Mouse (Mus musculus) spleen, postnatal 4 days (tissue): ENCODE data around the gene Prkcq.

Experiments used
- DNase-seq, 2 experiments: peaks; one replicate each; pipeline ENCODE4 v3.0.0; 2022; ENCODE audit warnings: low spot score in 2 of 2

Prkcq gene

GRCm38 (mm10) chr2:11219262-11219661 is 47.4 kb downstream of the Prkcq start:
- no peak for DNase-seq

DNA sequence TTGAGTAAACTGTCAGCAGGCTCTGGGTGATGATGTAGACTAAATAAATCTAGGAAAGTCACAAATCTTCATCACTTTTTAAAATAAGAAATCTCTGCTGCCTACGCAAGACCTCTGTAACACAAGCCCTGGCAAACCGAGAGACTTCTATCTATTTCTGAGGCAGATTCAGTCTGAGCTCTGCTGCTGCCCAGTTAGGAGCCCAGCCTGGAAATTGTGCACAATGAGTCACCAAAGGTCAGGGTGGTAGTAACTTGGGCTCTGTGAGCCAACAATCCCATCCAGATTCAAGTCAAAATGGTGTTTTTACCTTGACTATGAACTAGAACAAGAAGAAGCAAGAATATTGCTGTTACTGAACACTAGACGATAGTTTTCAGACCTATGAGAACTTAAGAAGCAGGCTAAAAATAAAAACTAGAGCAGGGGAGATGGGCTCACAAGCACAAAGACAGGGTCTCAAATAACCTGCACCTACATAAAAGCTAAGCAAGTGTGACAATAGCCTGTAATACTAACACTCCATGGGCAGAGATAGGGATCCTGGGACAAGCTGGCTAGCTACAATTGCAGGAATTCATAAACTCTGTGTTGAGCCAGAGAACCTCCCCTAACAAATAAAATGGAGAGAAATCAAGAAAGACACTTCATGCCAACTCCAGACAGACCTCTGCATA is 53.0 kb downstream of the Prkcq start:
- no peak for DNase-seq

DNA sequence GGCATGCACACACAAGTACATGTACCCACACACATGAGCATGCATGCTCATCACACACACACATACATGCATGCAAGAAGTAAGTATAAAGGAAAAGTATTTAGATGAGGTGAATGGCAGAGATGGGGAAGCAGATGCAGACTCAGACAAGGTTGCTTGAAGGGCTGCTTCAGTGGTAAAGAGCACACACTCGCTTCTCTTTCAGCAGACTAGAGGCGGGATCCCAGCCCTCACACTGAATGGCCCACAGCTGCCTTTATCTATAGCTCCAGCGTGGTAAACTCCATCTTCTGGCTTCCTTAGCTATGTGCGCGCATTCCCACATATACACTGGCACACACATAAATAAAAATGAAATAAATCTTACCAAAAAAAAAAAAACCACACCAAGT is 53.6 kb downstream of the Prkcq start:
- DNase-seq: no peak

- no peak for DNase-seq
Measured at GRCm38 (mm10) chr2:11226555-11226954, 54.6 kb downstream of the Prkcq start.

DNA sequence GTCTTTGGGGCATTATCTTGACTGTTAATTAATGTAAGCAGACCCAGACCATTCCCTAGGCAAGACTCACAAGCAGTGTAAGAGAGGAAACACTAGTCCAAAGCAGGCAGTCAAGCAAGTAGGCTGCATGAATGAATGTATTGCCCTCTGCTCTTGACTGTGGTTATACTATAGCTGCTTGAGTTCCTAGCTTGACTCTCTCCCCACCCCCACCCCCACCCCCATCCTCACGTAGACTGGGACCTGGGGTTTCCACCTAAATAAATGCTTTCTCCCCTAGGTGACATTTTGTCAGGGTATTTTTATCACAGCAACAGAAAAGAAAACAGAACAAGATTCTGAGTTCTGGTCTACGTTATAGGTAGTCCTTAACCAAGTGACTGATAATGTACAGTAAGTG is 57.2 kb downstream of the Prkcq start:
- no peak for DNase-seq

DNA sequence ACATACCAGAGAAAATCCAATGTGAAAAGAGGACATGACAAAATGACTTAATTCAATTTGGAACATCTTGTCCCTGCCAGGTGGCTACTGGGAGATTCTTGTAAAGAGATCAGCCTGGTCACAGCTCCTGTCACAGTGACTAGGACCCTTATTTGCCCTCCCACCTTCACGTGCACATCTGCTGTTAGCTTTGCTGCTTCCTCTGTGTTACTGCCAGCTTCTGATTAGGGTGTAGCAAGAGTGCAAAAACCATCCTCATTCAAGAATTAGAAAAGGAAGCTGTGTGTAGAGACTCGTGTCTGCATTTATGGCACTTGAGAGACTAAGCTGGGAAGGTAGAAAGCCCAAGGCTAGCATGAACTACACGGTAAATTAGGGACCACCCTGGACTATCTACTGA is 59.2 kb downstream of the Prkcq start:
- DNase-seq: no peak

DNA sequence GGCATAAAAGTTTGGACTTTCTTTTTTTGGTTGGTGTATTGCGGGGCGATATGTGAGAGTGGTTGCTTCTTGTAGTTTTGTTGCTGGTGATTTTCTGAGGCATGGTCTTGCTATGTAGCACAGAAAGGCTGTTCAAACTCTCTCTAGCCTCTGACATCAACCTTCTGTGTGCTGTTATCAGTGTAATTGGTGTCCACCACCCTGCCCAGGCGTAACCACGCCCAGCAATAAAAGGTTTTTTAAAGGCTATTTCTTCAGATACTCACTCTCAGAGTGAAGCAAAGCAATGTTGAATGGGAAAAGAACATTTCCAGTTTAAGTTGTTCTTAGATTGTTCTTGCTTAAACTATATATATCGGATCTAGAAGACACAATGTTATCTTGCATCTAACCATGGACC is 60.1 kb downstream of the Prkcq start:
- no peak for DNase-seq

DNA sequence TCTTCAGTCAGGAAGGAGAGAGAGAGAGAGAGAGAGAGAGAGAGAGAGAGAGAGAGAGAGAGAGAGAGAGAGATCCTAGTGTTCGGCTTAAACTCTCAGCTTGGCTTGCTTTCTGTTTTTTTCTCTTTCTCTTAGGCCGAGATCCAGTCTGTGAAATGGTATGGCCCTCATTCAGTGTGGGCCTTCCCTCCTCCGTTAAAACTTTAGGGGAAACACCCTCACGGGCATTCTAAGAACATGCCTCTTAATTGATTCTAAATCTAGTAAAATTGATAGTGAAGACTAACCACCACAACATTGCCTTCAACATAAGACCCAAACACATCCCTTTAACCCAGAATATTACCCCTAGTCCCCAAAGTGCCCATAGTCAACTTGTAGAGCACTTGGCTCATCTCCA is 66.3 kb downstream of the Prkcq start:
- DNase-seq: no peak

DNA sequence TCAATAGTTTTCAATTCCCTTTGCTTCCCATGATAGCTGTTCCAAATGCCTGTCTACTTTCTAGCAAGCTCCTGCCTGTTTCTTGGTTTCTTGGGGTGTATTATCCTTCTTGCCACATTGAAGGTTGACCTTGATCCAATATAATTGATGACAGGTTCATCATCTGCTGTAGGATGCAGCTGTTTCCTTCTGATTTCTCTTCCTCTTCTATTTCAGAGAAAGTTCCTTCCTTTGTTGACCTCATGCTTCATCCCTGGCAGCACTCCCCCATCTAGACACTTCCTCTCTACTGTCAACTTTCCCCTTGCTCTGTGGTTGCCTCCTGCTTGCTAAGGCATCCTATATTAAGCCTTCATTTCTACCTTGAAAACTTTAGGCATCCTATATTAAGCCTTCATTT is 67.6 kb downstream of the Prkcq start:
- no peak for DNase-seq

- no peak for DNase-seq
Measured at GRCm38 (mm10) chr2:11245926-11246325, 74.0 kb downstream of the Prkcq start.

- peak; percentile 15 to 64 for DNase-seq
Measured at GRCm38 (mm10) chr2:11253945-11254344, 82.0 kb downstream of the Prkcq start.

GRCm38 (mm10) chr2:11254446-11254845 is 82.5 kb downstream of the Prkcq start:
- DNase-seq: no peak

GRCm38 (mm10) chr2:11257260-11257850 is 85.4 kb downstream of the Prkcq start:
- no peak for DNase-seq

GRCm38 (mm10) chr2:11258181-11258580 is 86.3 kb downstream of the Prkcq start:
- DNase-seq: no peak

DNA sequence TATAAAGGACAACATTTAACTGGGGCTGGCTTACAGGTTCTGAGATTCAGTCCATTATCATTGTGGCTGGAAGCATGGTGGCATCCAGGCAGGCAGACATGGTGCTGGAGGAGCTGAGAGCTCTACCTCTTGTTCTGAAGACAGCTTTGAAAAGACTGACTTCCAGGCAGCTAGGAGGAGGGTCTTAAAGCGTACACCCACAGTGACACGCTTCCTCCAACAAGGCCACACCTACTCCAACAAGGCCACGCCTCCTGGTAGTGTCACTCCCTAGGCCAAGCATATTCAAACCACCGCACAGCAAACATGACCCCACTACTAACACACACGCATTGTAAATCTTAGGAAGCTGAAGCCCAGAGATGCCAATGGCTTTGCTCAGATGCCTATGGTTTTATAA is 87.5 kb downstream of the Prkcq start:
- no peak for DNase-seq

DNA sequence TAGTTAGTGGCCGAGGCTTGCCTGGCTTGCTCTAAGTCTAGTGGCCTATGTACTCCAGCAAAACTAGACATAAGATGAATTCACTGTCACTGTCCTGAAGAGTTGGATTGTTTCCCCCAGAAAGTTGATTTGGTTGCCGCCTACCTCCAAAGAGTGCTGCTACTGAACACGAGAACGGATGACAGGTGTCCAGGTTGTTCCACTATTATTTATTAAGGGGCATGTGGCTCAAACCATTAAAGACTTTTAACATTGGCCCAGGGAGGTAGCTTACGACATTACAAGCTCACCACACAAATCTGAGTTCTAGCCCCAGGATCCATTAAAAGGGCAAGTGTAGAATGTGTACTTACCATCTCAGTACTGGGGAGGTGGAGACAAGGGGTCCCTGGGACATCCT is 92.9 kb downstream of the Prkcq start:
- no peak for DNase-seq

DNA sequence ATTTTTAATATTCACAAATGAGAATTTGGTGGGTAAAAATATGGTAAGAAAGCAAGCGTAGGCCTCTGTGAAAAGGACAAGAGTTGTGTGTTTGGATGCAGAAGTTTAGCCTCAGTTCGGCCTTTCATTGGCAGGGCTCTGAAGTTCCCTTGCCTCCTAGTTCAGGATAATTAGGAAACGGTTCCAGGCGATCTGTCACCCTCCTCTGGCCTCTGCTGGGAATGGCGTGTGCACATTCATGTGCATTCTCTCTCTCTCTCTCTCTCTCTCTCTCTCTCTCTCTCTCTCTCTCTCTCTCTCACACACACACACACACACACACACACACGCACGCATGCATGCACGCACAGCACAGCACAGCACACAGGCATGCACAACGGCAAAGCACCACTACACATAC is 93.5 kb downstream of the Prkcq start:
- DNase-seq: no peak

- peak; percentile 34 to 73 for DNase-seq
Measured at GRCm38 (mm10) chr2:11266294-11266693, 94.4 kb downstream of the Prkcq start.

DNA sequence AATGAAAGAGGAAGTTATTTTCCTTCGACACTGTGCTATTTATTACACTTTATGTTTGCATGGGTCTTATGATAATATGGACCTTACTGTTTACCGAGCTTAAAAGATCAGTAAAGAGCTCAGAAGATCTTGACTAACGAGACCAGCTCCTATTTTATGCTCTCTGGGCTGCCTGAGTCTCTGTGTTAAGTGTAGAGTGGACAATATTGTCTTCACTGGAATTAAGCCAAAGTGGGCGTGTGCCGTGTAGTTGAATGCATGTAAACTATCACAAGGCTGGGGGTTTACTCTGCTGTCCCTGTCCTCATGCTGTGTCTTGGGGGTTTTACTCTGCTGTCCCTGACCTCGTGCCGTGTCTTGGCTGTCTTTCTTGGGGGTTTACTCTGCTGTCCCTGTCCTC is 107.1 kb downstream of the Prkcq start:
- no peak for DNase-seq

DNA sequence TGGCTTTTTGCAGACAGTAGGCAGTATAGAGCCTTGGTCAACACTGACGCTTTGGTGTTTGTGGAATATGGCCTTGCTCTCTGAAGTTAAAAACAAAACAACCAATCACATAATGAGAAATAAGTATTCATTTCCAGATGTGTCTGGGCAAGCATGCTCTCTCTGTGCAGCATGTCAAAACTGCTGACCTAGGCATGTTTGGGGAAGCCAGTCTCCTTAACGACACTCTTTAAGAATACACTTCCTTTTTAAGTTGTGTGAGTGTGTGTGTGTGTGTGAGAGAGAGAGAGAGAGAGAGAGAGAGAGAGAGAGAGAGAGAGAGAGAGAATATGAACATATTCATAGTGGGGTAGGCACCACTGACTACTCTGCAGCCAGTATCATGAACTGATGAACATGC is 108.3 kb downstream of the Prkcq start:
- no peak for DNase-seq

DNA sequence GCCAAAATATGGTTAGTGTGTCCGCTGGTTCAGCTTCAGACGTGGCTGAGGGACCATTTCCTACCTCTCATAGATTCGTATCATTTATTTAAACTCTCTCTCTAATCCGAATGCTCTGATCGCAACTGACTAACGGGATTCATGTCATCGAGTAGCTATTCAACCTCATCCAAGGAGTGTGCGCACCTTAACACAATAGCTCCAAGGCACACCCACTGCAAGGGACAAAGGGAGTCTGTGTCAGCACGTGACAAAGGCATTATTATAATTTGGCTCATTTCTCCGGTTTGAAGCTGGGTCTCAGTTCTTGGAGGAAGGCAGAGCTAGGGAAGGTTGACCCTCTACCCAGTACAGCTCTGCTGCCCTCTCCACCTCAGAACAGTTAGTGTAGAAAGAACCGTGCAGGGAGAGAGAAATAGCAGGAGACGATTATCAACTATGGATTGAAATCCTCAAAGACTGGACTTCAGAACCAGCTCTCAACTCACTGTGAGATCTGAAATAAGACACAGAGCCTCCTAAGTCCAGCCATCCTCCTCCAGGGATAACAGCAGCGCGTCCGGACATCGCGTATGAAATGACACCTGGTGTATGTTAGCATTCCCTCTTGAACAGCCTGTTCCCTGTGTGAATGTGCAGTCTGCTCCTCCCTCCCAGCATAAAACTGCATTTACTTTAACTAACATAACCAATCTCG is 116.1 kb downstream of the Prkcq start:
- DNase-seq: no peak

- DNase-seq: peak; percentile 71 to 91
Measured at GRCm38 (mm10) chr2:11288531-11288846, 116.6 kb downstream of the Prkcq start.

DNA sequence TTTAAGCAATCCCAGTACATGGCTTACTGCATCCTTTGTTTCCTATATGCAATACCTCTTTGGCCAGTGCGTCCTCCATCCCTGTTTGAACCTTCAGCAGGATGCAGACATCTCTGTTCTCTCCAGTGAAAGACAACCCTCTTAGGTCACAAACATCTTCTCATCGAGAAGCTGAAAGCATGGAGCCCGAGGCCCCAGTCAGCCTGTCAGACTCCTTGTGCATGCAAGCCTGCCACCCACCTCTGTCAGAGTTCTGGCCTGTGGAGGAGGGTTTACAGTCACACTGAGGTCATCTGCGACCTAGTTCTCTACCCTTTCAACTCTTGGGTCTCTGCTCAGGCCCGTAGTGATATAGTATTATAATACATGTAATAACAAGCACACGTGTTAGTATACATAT is 119.0 kb downstream of the Prkcq start:
- no peak for DNase-seq
